Mouse (Mus musculus): ENCODE data around the gene Dusp10. TPM values are rescaled to one million over a fixed set of nuclear protein-coding genes. Genes with fewer than 3 reads are reported as not detected.

The Dusp10 gene
- polyA plus RNA-seq, 1 experiment from 2014 or later: 17.2 TPM

DNA sequence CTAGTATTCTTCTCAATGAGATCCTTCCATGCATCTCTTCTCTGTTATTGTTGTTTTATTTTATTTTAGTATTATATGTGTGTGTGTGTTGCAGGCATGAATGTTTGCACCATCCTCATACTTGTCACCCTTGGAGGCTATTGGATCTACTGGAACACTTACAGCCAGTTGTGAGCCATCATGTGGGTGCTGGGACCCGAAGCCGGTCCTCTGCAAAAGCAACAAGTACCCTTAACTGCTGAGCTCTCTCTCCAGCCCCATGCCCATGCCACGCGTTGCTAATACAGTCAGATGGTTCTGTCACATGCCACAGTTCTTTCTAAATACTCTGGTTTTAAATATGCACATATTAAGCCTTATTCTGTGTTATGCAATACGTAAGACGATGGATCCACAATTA, 1.8 kb upstream of the Dusp10 start:
- H3K27ac ChIP-seq: no peak overlapping the region
- H3K27me3 ChIP-seq: no peaks in the 10 kb centered on the region
- no peaks in the 10 kb centered on the region for H3K9me3 ChIP-seq
- 92% methylated on average over 6 of the region's 6 CpGs for WGBS
- H3K36me3 ChIP-seq: no peaks in the 10 kb centered on the region
- H3K9ac ChIP-seq: no peak overlapping the region
- no peak overlapping the region for H3K4me2 ChIP-seq
- no peak overlapping the region for H3K4me3 ChIP-seq
- no peaks in the 10 kb centered on the region for H3K4me1 ChIP-seq
- no peak for ATAC-seq (ENCODE audit: insufficient number of reproducible peaks, low FRiP score, low TSS enrichment, low read depth)

DNA sequence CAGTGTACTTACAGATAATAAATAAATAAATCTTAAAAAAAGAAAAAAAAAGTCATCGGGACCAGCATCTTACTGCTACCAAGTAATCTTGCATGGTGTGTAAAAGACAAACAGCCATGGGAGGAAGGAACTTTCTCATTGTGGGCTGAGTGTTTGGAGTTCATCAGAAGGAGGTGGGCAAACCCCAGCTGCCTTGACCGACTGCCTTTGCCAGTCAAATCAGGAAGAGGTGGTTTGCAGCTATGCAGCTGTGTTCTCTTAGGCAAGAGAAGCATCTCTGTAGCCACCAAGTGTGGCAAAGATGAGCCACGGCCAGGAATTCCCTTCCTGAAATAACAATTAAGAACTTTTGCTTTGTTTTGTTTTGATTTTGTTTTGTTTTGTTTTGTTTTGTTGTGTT, 989 bp downstream of the Dusp10 start:
- no peak overlapping the region for H3K4me2 ChIP-seq
- no peak overlapping the region for H3K9ac ChIP-seq
- no peaks in the 10 kb centered on the region for H3K4me1 ChIP-seq
- no peak overlapping the region for H3K27ac ChIP-seq
- no peak overlapping the region for H3K4me3 ChIP-seq
- no peaks in the 10 kb centered on the region for H3K27me3 ChIP-seq
- no peaks in the 10 kb centered on the region for H3K36me3 ChIP-seq
- no peak for ATAC-seq (ENCODE audit: insufficient number of reproducible peaks, low FRiP score, low TSS enrichment, low read depth)
- 82% methylated on average over 3 of the region's 3 CpGs for WGBS
- H3K9me3 ChIP-seq: no peaks in the 10 kb centered on the region

DNA sequence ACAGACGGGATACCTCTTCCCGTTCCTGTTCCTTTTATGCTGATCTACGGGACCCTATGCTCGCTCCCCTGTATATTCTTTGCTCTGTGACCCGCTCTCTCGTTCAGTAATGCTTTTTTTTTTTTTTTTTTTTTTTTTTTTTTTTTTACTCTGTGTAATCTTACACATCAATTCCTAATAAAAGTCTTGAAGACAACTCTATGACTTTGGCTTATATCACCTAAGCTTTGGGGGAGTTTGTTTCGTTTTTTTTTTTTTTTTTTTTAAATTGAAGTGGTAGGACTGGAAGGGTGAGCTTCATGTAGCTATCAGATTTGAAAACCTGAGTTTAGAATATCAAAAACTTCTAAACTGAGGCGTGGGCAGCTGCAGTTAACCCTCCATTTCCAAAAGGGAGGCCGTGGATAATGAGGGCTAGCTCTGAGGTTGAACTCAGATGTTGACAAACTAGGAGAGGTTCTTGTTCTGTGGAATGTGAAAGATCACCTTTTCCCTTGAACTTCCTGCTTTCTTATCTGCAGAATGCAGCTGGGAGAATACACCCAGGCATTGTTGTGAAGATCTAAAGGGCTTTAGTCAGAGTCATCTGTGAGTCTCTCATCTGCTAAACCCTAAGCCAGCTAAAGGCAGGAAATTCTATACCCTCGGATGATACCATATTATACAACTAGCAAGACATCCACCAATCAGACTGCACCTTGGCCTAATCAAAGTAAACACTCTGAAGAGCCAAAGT, 3.1 kb downstream of the Dusp10 start:
- no peak for ATAC-seq (ENCODE audit: insufficient number of reproducible peaks, low FRiP score, low TSS enrichment, low read depth)
- Histone ChIP-seq H3K4me2 (no peak overlapping the region), H3K36me3 (no peaks in the 10 kb centered on the region), H3K27me3 (no peaks in the 10 kb centered on the region), H3K9me3 (no peaks in the 10 kb centered on the region), H3K27ac (no peak overlapping the region), H3K4me3 (no peak overlapping the region), H3K4me1 (no peaks in the 10 kb centered on the region), H3K9ac (no peak overlapping the region)
- WGBS: 67% methylated on average over 10 of the region's 10 CpGs

DNA sequence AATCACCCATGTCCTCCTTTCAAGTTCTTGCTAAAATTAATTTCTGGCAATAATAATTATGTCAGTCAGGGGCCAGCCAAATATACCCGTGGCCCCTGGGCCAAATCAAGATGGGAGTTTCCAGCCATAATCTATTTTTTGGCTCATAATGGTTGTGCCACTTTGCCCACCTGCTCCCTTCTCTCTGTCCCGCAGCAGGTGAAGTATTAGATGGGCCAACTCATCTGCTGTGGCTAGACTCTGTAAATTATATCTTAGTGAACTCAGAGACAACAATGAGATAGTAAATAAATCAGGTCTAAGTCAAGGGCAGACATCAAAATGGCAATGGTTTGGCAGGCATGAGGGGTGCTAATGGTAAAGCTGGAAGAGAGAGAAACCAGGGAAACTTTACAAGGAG, 4.5 kb downstream of the Dusp10 start:
- no peak overlapping the region for H3K9ac ChIP-seq
- H3K27ac ChIP-seq: no peak overlapping the region
- H3K9me3 ChIP-seq: no peaks in the 10 kb centered on the region
- no peaks in the 10 kb centered on the region for H3K27me3 ChIP-seq
- H3K4me3 ChIP-seq: no peak overlapping the region
- ATAC-seq (ENCODE audit: insufficient number of reproducible peaks, low FRiP score, low TSS enrichment, low read depth): no peak
- WGBS: 72% methylated on average over 2 of the region's 2 CpGs
- no peaks in the 10 kb centered on the region for H3K36me3 ChIP-seq
- H3K4me1 ChIP-seq: no peaks in the 10 kb centered on the region
- H3K4me2 ChIP-seq: no peak overlapping the region

DNA sequence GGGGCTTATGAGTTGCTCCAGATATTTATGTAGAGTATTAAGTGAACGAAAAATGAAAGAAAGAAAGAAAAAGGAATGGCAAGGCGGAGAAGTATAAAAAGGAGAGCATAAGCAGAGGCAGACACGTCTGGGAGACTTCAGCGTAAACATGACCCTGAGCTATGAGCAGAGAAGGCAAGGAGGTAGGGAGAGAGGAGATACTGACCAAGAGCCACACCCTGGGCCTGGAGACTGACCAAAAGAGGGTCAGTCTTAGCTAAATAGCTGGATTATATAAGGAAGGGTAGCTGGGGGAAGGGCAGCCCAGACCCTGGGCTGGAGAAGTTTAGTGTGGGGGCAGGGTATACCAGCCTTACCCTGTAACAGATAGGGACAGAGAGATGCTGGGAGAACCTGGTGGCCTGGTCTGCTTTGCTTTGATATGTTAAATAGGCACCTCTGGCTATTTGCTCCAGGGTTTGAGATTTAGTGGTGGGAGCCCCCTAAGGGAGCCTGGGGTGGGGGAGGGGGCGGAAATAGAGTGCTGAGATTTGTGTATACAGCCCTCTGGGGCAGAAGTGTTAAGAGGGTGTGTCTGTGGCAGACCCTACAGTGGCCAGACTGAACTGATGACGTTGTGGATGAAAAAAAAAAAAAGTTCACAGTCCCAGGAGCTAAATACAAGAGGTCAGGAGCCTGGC, 6.1 kb downstream of the Dusp10 start:
- Histone ChIP-seq H3K4me2 (no peak overlapping the region), H3K27ac (no peak overlapping the region), H3K9ac (no peak overlapping the region), H3K9me3 (no peaks in the 10 kb centered on the region), H3K36me3 (no peaks in the 10 kb centered on the region), H3K4me3 (no peak overlapping the region), H3K27me3 (no peaks in the 10 kb centered on the region), H3K4me1 (no peaks in the 10 kb centered on the region)
- WGBS: 48% methylated on average over 6 of the region's 6 CpGs
- no peak for ATAC-seq (ENCODE audit: insufficient number of reproducible peaks, low FRiP score, low TSS enrichment, low read depth)

DNA sequence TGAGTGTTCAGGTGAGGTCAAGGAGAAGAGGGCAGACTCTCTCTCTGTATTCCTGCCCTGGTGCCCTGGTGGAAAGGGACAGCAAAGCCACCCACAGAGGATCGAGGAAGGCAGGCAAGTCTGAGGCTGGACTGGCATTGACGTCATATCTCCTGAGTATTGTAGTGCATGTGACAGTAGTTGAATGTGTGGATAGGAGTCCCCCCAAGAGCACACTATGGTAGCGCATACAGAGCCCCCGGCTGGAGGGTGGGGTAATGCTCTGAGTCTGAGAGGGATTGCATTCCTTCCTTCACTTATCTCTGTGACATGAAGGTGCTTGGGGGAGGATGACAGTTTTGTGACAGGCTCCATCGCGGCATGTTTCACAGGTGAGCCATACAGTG, 6.6 kb downstream of the Dusp10 start:
- Histone ChIP-seq H3K9me3 (no peaks in the 10 kb centered on the region), H3K36me3 (no peaks in the 10 kb centered on the region), H3K4me1 (no peaks in the 10 kb centered on the region), H3K4me3 (no peak overlapping the region), H3K27me3 (no peaks in the 10 kb centered on the region), H3K9ac (no peak overlapping the region), H3K4me2 (no peak overlapping the region), H3K27ac (no peak overlapping the region)
- ATAC-seq (ENCODE audit: insufficient number of reproducible peaks, low FRiP score, low TSS enrichment, low read depth): 0 out of 2 replicates have a peak, but pooled peaks have one; percentile 52
- WGBS: 40% methylated on average over 6 of the region's 6 CpGs

DNA sequence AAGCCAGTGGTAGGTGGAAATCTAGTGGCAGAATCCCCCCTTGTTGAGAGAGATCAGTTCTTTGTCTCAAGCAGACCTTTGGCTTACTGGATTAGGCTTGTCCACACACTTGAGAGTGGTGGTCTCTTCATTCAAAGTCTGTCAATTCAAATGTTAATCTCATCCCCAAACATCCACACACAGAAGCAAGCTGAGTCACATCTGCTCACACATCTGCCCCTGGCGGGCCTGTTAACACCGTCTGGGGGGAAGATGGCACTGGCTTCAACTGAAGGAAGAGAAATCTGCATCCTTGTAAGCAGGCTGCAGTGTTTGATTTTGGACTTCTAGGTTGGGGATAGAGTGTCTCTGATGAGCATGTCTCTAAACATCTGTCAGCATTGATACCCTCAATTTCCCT, 10.9 kb downstream of the Dusp10 start:
- Histone ChIP-seq H3K9me3 (no peaks in the 10 kb centered on the region), H3K4me1 (no peaks in the 10 kb centered on the region), H3K27ac (no peak overlapping the region), H3K27me3 (no peaks in the 10 kb centered on the region), H3K4me3 (no peak overlapping the region), H3K9ac (no peak overlapping the region), H3K4me2 (no peak overlapping the region), H3K36me3 (no peaks in the 10 kb centered on the region)
- 70% methylated on average over 2 of the region's 2 CpGs for WGBS
- no peak for ATAC-seq (ENCODE audit: insufficient number of reproducible peaks, low FRiP score, low TSS enrichment, low read depth)

DNA sequence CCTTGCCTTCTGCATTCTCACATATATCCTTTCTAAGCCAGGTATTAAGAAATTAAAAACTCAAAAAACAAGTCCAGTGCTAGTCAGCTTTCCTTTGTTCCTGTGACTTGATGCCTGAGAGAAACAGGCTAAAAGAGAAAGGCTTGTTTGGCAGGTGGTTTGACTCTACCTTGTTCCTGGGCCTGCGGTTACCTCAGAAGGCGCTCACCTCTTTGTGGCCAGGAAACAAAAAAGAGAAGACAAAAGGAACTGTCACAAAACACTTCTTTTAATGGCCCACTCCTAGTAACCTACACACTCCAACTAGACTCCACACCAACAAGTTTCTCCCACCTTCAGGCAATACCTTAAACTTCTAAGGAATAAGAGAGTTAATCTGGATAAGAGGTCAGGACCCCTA, 11.5 kb downstream of the Dusp10 start:
- no peak for ATAC-seq (ENCODE audit: insufficient number of reproducible peaks, low FRiP score, low TSS enrichment, low read depth)
- no peaks in the 10 kb centered on the region for H3K36me3 ChIP-seq
- WGBS: 91% methylated on average over 2 of the region's 2 CpGs

DNA sequence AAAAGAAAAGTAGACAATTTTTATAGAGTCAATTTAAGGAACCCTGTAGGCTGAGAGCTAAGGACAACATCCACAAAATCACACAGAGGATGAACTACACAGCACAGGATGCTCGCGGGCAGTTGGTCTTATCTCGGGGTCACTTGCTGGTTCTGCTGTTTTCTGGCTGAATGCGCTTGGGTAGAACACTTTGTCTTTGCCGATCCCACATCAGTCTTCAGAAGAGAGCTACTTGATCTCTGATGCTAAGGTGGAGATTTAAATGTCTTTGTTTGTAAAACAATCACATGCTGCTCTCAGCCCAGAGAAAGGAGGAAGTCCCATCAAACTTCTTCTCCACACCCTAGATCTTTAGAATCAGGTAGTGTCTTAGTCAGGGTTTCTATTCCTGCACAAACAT, 12.0 kb downstream of the Dusp10 start:
- Histone ChIP-seq H3K9ac (no peak overlapping the region), H3K4me3 (no peak overlapping the region), H3K9me3 (no peaks in the 10 kb centered on the region), H3K4me1 (no peaks in the 10 kb centered on the region), H3K27me3 (no peaks in the 10 kb centered on the region), H3K27ac (no peak overlapping the region), H3K36me3 (no peaks in the 10 kb centered on the region), H3K4me2 (no peak overlapping the region)
- 92% methylated on average over 5 of the region's 5 CpGs for WGBS
- ATAC-seq (ENCODE audit: insufficient number of reproducible peaks, low FRiP score, low TSS enrichment, low read depth): no peak

More for the DNA sequence above, 11.5 kb downstream of the Dusp10 start:
- Histone ChIP-seq H3K4me1 (no peaks in the 10 kb centered on the region), H3K9me3 (no peaks in the 10 kb centered on the region), H3K27me3 (no peaks in the 10 kb centered on the region), H3K4me3 (no peak overlapping the region), H3K9ac (no peak overlapping the region), H3K27ac (no peak overlapping the region), H3K4me2 (no peak overlapping the region)

DNA sequence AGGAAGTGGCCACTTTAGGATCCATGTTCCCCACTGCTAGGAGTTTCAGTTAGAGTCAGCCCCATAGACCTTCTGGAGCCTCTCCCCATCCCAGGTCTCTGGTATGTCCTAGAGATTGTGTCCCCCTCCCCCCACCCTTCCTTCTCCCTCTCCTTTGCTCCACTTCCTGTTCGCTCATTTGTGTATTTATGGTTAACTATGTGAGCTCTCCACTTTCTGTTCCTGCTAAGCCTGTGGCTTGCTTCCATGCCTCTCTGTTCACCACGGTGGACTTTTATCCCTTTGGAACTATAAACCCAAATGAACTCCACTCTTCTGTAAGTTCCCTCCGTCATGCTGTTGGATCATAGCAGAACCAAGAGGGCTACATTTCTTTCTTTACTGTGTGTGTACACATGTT, 13.9 kb downstream of the Dusp10 start:
- Histone ChIP-seq H3K4me2 (no peak overlapping the region), H3K27ac (no peak overlapping the region), H3K9ac (no peak overlapping the region), H3K4me1 (no peaks in the 10 kb centered on the region), H3K4me3 (no peak overlapping the region), H3K9me3 (no peaks in the 10 kb centered on the region), H3K27me3 (no peaks in the 10 kb centered on the region), H3K36me3 (no peaks in the 10 kb centered on the region)
- ATAC-seq (ENCODE audit: insufficient number of reproducible peaks, low FRiP score, low TSS enrichment, low read depth): no peak
- WGBS: 65% methylated on average over 3 of the region's 3 CpGs

DNA sequence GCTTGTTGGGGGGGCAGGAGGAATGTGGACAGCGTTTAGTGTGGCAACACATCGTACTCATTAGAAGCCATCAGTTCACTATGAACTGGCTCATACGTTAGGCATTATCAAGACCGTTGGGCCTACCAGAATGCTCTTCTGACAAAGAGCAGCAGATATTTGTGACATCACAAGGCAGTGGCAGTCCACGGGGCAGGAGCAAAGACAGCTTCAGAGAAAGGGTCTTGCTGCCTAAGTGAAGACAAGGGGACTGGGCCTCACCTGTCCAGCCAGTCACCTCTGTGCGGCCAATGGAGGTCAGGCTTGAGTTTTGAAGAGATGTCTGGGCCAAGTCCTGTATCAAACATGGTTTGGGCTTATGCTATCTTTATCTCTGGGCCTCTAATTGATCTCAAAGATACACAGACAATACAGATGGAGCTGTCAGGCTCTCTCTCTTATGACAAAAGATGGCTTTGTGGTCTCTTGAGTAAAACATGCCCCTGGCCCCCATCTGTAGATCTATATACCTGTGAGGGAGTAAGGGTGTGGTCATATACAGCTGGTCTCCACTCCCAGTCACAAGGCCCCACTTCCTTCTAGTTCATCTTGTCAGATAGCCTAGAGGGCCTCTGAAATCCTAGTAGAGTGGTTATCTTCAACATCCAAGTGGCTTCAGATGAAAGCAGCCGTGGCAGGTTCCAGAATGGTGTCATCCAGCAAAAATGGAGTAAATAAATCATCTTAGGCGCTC, 17.1 kb downstream of the Dusp10 start:
- H3K4me2 ChIP-seq: no peak overlapping the region
- H3K9me3 ChIP-seq: no peaks in the 10 kb centered on the region
- no peak overlapping the region for H3K9ac ChIP-seq
- no peaks in the 10 kb centered on the region for H3K27me3 ChIP-seq
- H3K4me3 ChIP-seq: no peak overlapping the region
- WGBS: 87% methylated on average over 8 of the region's 8 CpGs
- H3K36me3 ChIP-seq: no peaks in the 10 kb centered on the region
- peaks cover 7% of the 10 kb centered on the region for H3K4me1 ChIP-seq
- no peak for ATAC-seq (ENCODE audit: insufficient number of reproducible peaks, low FRiP score, low TSS enrichment, low read depth)
- no peak overlapping the region for H3K27ac ChIP-seq
